In genomic region chr1:153320554-153321147, GRCm38 (mm10) we compare ENCODE assay signal across 17 mouse cellular contexts. TPM values are rescaled to one million over a fixed set of nuclear protein-coding genes. Genes with fewer than 3 reads are reported as not detected.
DNase-seq lines count a peak whose midpoint lies in the region; ATAC-seq and TF ChIP-seq lines count a peak whose summit lies in the region.
"Had no signal": no experiment of that assay in that cellular context is flagged by ENCODE, and none has a peak within 500 bp of the region (broad histone marks: within the 10 kb centered on the region; RNA-seq: fewer than 3 reads in every experiment).

No protein-coding gene starts in this region.

- intact Hi-C loops in heart, postnatal 10 days (cut with DNase I): no loop called here

- no peak for TF ChIP-seq CTCF in stomach, postnatal 0 days (IDR thresholded peaks at IDR 0.05; ENCODE audit: low read depth)

- H3K9ac ChIP-seq in heart, embryonic 15.5 days: no peak overlapping the region
- no peak overlapping the region; the same call in 1 of the 2 replicates for H3K9ac ChIP-seq in lung, embryonic 16.5 days (ENCODE audit: low read length)
- no peak overlapping the region for H3K9ac ChIP-seq in stomach, postnatal 0 days (ENCODE audit: low read length)
- H3K9ac ChIP-seq: embryonic facial prominence, embryonic 13.5 days had no signal

- H3K4me2 ChIP-seq in heart, embryonic 15.5 days: peak overlapping the region; percentile 37
- peak overlapping the region; percentile 1; the same call in 1 of the 2 replicates for H3K4me2 ChIP-seq in lung, embryonic 16.5 days (ENCODE audit: low read depth, low read length)
- H3K4me2 ChIP-seq in stomach, postnatal 0 days (replicated peaks; ENCODE audit: low read depth): 0 out of 2 replicates have a peak overlapping the region, but pooled peaks have one; percentile 1
- H3K4me2 ChIP-seq: embryonic facial prominence, embryonic 13.5 days had no signal

- peaks cover 76% of the 10 kb centered on the region for H3K4me1 ChIP-seq in heart, embryonic 15.5 days (replicated peaks)
- H3K4me1 ChIP-seq in lung, embryonic 16.5 days (replicated peaks; ENCODE audit: control insufficient read depth, insufficient read depth, low read length): peaks cover 63% of the 10 kb centered on the region
- peaks cover 3% of the 10 kb centered on the region for H3K4me1 ChIP-seq in stomach, postnatal 0 days (replicated peaks; ENCODE audit: control insufficient read depth, insufficient read depth)

- peak overlapping the region; percentile 64 for H3K27ac ChIP-seq in heart, embryonic 15.5 days
- peak overlapping the region; percentile 21 for H3K27ac ChIP-seq in lung, embryonic 16.5 days (ENCODE audit: low read length)
- peak overlapping the region; percentile 30; the same call in 1 of the 2 replicates for H3K27ac ChIP-seq in stomach, postnatal 0 days (replicated peaks)
- H3K27ac ChIP-seq: embryonic facial prominence, embryonic 13.5 days; forebrain, embryonic 10.5 days; hindbrain, postnatal 0 days; left cerebral cortex, adult 2 months; macrophage had no signal

- no peak for ATAC-seq in heart, embryonic 15.5 days (replicated peaks; ENCODE audit: insufficient number of reproducible peaks, insufficient read depth, low FRiP score, low read depth)
- no peak for ATAC-seq in lung, embryonic 16.5 days (ENCODE audit: low read depth)
- ATAC-seq in stomach, postnatal 0 days (ENCODE audit: low FRiP score, low TSS enrichment): no peak
- ATAC-seq: hindbrain, postnatal 0 days had no signal

- 19% methylated on average over 6 of the region's 6 CpGs for WGBS in heart, embryonic 15.5 days
- 21% methylated on average over 6 of the region's 6 CpGs for WGBS in lung, embryonic 16.5 days
- WGBS in stomach, postnatal 0 days: 30% methylated on average over 6 of the region's 6 CpGs

- peaks cover 6% of the 10 kb centered on the region; the same call in 1 of the 2 replicates for H3K36me3 ChIP-seq in heart, embryonic 15.5 days
- H3K36me3 ChIP-seq in lung, embryonic 16.5 days (ENCODE audit: control insufficient read depth, insufficient read depth, low read length): peaks cover 6% of the 10 kb centered on the region
- H3K36me3 ChIP-seq in stomach, postnatal 0 days (ENCODE audit: control insufficient read depth, insufficient read depth, low read length): no peaks in the 10 kb centered on the region

- H3K27me3 ChIP-seq in heart, embryonic 15.5 days: no peaks in the 10 kb centered on the region
- H3K27me3 ChIP-seq in lung, embryonic 16.5 days (ENCODE audit: control insufficient read depth, insufficient read depth, low read depth, low read length): no peaks in the 10 kb centered on the region
- no peaks in the 10 kb centered on the region for H3K27me3 ChIP-seq in stomach, postnatal 0 days (ENCODE audit: control insufficient read depth, insufficient read depth, low read length)
- H3K27me3 ChIP-seq: embryonic facial prominence, embryonic 13.5 days had no signal

- TF ChIP-seq EP300 in stomach, postnatal 0 days (optimal IDR thresholded peaks at IDR 0.05): no peak

- DNase-seq in heart, postnatal 10 days: no peak
- no peak for DNase-seq in lung, postnatal 36 days
- DNase-seq in ZHBTc4 (ENCODE audit: low read depth, low spot score): peak; percentile 54
- DNase-seq in stomach, postnatal 0 days (ENCODE audit: low spot score): peak; percentile 27
- no peak for DNase-seq in retina, embryonic 14.5 days (ENCODE audit: low spot score)
- DNase-seq in cerebellum, adult 11-12 months: no peak
- DNase-seq: adrenal gland, postnatal 14 days; liver; midbrain, embryonic 14.5 days; right cerebral cortex, postnatal 25 days had no signal

- no peaks in the 10 kb centered on the region for H3K9me3 ChIP-seq in heart, embryonic 15.5 days (replicated peaks)
- H3K9me3 ChIP-seq in lung, embryonic 16.5 days (ENCODE audit: control insufficient read depth, low read length): no peaks in the 10 kb centered on the region
- no peaks in the 10 kb centered on the region for H3K9me3 ChIP-seq in stomach, postnatal 0 days (ENCODE audit: control insufficient read depth, low read length)
- H3K9me3 ChIP-seq: embryonic facial prominence, embryonic 13.5 days; forebrain, embryonic 10.5 days had no signal

- H3K4me3 ChIP-seq in heart, embryonic 15.5 days: no peak overlapping the region
- H3K4me3 ChIP-seq in lung, embryonic 16.5 days (ENCODE audit: low read length): no peak overlapping the region
- H3K4me3 ChIP-seq in stomach, postnatal 0 days (ENCODE audit: low read depth, low read length): no peak overlapping the region
- H3K4me3 ChIP-seq: embryonic facial prominence, embryonic 13.5 days; forebrain, embryonic 10.5 days; left cerebral cortex, adult 2 months had no signal

RNA-seq across cellular contexts. Expression of gene Lamc1, which starts 11.9 kb away (rescaled TPM):
- polyA plus RNA-seq in heart, embryonic 15.5 days (2015; fragmentation: Nextera tagmentation; extraction: Ambion mirVana): 74.3 and 85.4 TPM in 2 replicates
- total RNA-seq in heart, postnatal 10 days (2021): 100 to 1,000 TPM; 415 to 420 TPM
- polyA plus RNA-seq in lung, embryonic 16.5 days (2015; fragmentation: Nextera tagmentation; extraction: Ambion mirVana): 126 and 135 TPM in 2 replicates
- polyA plus RNA-seq in stomach, postnatal 0 days (2015; fragmentation: Nextera tagmentation; extraction: Ambion mirVana): 41.6 and 41.8 TPM in 2 replicates

Comparison
In these comparisons a context has a peak if more than half of its experiments do, and no peak if none do; other contexts are left out.
1. DNase-seq: peak in ZHBTc4 (single experiment) and stomach, postnatal 0 days (single experiment); none in heart, postnatal 10 days (0 of 2), lung, postnatal 36 days (single experiment), retina, embryonic 14.5 days (single experiment) and cerebellum, adult 11-12 months (single experiment).
2. Peak in every context shown above with its lines, with median percentiles within 50 percentile points of each other: H3K27ac ChIP-seq and H3K4me2 ChIP-seq.